Mouse (Mus musculus): ENCODE data around the gene 1700001O22Rik. TPM values are rescaled to one million over a fixed set of nuclear protein-coding genes. Genes with fewer than 3 reads are reported as not detected.

Gene 1700001O22Rik
- polyA plus RNA-seq, 1 experiment from 2014 or later = 1.8 TPM

GRCm38 (mm10) chr2:30784078-30784994 lies 19.1 kb downstream of the 1700001O22Rik start:
- H3K9me3 ChIP-seq = no peaks in the 10 kb centered on the region
- DNase-seq (ENCODE audit: low spot score) = peak; percentile 91
- WGBS = 5% methylated on average over 39 of the region's 40 CpGs
- H3K36me3 ChIP-seq = no peaks in the 10 kb centered on the region
- no peaks in the 10 kb centered on the region for H3K27me3 ChIP-seq (ENCODE audit: insufficient read depth, poor library complexity, severe bottlenecking)
- peak overlapping the region; percentile 57 for H3K4me3 ChIP-seq
- H3K27ac ChIP-seq = peak overlapping the region; percentile 94
- H3K4me1 ChIP-seq = peaks cover 61% of the 10 kb centered on the region

GRCm38 (mm10) chr2:30783346-30783745 lies 20.1 kb downstream of the 1700001O22Rik start:
- DNase-seq (ENCODE audit: low spot score) = peak; percentile 91
- WGBS = 0% methylated on average over 13 of the region's 13 CpGs
- H3K36me3 ChIP-seq = no peaks in the 10 kb centered on the region
- peaks cover 68% of the 10 kb centered on the region for H3K4me1 ChIP-seq
- H3K27me3 ChIP-seq (ENCODE audit: insufficient read depth, poor library complexity, severe bottlenecking) = no peaks in the 10 kb centered on the region
- H3K27ac ChIP-seq = peak overlapping the region; percentile 94
- no peaks in the 10 kb centered on the region for H3K9me3 ChIP-seq
- peak overlapping the region; percentile 57 for H3K4me3 ChIP-seq

GRCm38 (mm10) chr2:30782312-30783290 lies 20.9 kb downstream of the 1700001O22Rik start:
- no peaks in the 10 kb centered on the region for H3K9me3 ChIP-seq
- peak overlapping the region; percentile 57 for H3K4me3 ChIP-seq
- 69% methylated on average over 8 of the region's 8 CpGs for WGBS
- H3K27me3 ChIP-seq (ENCODE audit: insufficient read depth, poor library complexity, severe bottlenecking) = no peaks in the 10 kb centered on the region
- no peak for DNase-seq (ENCODE audit: low spot score)
- H3K4me1 ChIP-seq = peaks cover 74% of the 10 kb centered on the region
- H3K36me3 ChIP-seq = no peaks in the 10 kb centered on the region
- H3K27ac ChIP-seq = peak overlapping the region; percentile 94

GRCm38 (mm10) chr2:30779241-30779640 lies 24.2 kb downstream of the 1700001O22Rik start:
- peak overlapping the region; percentile 32; the same call in 1 of the 2 replicates for H3K4me3 ChIP-seq
- peaks cover 56% of the 10 kb centered on the region for H3K4me1 ChIP-seq
- peak overlapping the region; percentile 83 for H3K27ac ChIP-seq
- no peaks in the 10 kb centered on the region for H3K9me3 ChIP-seq
- H3K27me3 ChIP-seq (ENCODE audit: insufficient read depth, poor library complexity, severe bottlenecking) = no peaks in the 10 kb centered on the region
- peak; percentile 89 for DNase-seq (ENCODE audit: low spot score)
- no peaks in the 10 kb centered on the region for H3K36me3 ChIP-seq
- WGBS = 7% methylated on average over 5 of the region's 5 CpGs

GRCm38 (mm10) chr2:30778235-30778634 lies 25.2 kb downstream of the 1700001O22Rik start:
- peak overlapping the region; percentile 83 for H3K27ac ChIP-seq

GRCm38 (mm10) chr2:30777266-30777665 lies 26.2 kb downstream of the 1700001O22Rik start:
- no peaks in the 10 kb centered on the region for H3K36me3 ChIP-seq
- H3K27ac ChIP-seq = peak overlapping the region; percentile 0; the same call in 1 of the 2 replicates
- WGBS = 71% methylated on average over 3 of the region's 3 CpGs
- no peak overlapping the region for H3K4me3 ChIP-seq
- no peaks in the 10 kb centered on the region for H3K27me3 ChIP-seq (ENCODE audit: insufficient read depth, poor library complexity, severe bottlenecking)
- peaks cover 56% of the 10 kb centered on the region for H3K4me1 ChIP-seq
- DNase-seq (ENCODE audit: low spot score) = no peak
- H3K9me3 ChIP-seq = no peaks in the 10 kb centered on the region

More at GRCm38 (mm10) chr2:30778235-30778634, 25.2 kb downstream of the 1700001O22Rik start:
- DNase-seq (ENCODE audit: low spot score) = no peak
- WGBS = 70% methylated on average over 4 of the region's 4 CpGs
- H3K4me3 ChIP-seq = no peak overlapping the region
- H3K4me1 ChIP-seq = peaks cover 52% of the 10 kb centered on the region
- no peaks in the 10 kb centered on the region for H3K27me3 ChIP-seq (ENCODE audit: insufficient read depth, poor library complexity, severe bottlenecking)
- no peaks in the 10 kb centered on the region for H3K36me3 ChIP-seq
- H3K9me3 ChIP-seq = no peaks in the 10 kb centered on the region

- H3K36me3 ChIP-seq = no peaks in the 10 kb centered on the region
- no peak for DNase-seq (ENCODE audit: low spot score)
- H3K27ac ChIP-seq = peak overlapping the region; percentile 39; the same call in 1 of the 2 replicates
- no peaks in the 10 kb centered on the region for H3K9me3 ChIP-seq
- H3K27me3 ChIP-seq (ENCODE audit: insufficient read depth, poor library complexity, severe bottlenecking) = no peaks in the 10 kb centered on the region
- no peak overlapping the region for H3K4me3 ChIP-seq
- WGBS = 58% methylated on average over 3 of the region's 3 CpGs
- H3K4me1 ChIP-seq = peaks cover 69% of the 10 kb centered on the region
Measured at GRCm38 (mm10) chr2:30775955-30776354, 27.5 kb downstream of the 1700001O22Rik start.

GRCm38 (mm10) chr2:30773313-30774005 lies 30.0 kb downstream of the 1700001O22Rik start:
- peak overlapping the region; percentile 97 for H3K27ac ChIP-seq
- no peaks in the 10 kb centered on the region for H3K36me3 ChIP-seq
- WGBS = 71% methylated on average over 8 of the region's 8 CpGs
- no peaks in the 10 kb centered on the region for H3K9me3 ChIP-seq
- peaks cover 64% of the 10 kb centered on the region for H3K4me1 ChIP-seq
- H3K4me3 ChIP-seq = no peak overlapping the region
- no peak for DNase-seq (ENCODE audit: low spot score)
- H3K27me3 ChIP-seq (ENCODE audit: insufficient read depth, poor library complexity, severe bottlenecking) = no peaks in the 10 kb centered on the region

- peak; percentile 88 for DNase-seq (ENCODE audit: low spot score)
- Histone ChIP-seq H3K4me3 (peak overlapping the region; percentile 67), H3K36me3 (no peaks in the 10 kb centered on the region), H3K9me3 (no peaks in the 10 kb centered on the region), H3K4me1 (peaks cover 60% of the 10 kb centered on the region), H3K27me3 (ENCODE audit: insufficient read depth, poor library complexity, severe bottlenecking) (no peaks in the 10 kb centered on the region), H3K27ac (peak overlapping the region; percentile 97)
- 31% methylated on average over 15 of the region's 15 CpGs for WGBS
Measured at GRCm38 (mm10) chr2:30772581-30773312, 30.7 kb downstream of the 1700001O22Rik start.

GRCm38 (mm10) chr2:30771806-30772460 lies 31.5 kb downstream of the 1700001O22Rik start:
- peak overlapping the region; percentile 67 for H3K4me3 ChIP-seq
- no peaks in the 10 kb centered on the region for H3K27me3 ChIP-seq (ENCODE audit: insufficient read depth, poor library complexity, severe bottlenecking)
- H3K4me1 ChIP-seq = peaks cover 58% of the 10 kb centered on the region
- H3K9me3 ChIP-seq = no peaks in the 10 kb centered on the region
- DNase-seq (ENCODE audit: low spot score) = peak; percentile 94
- WGBS = 3% methylated on average over 19 of the region's 19 CpGs
- peak overlapping the region; percentile 97 for H3K27ac ChIP-seq
- no peaks in the 10 kb centered on the region for H3K36me3 ChIP-seq

GRCm38 (mm10) chr2:30771368-30771805 lies 32.1 kb downstream of the 1700001O22Rik start:
- Histone ChIP-seq H3K36me3 (no peaks in the 10 kb centered on the region), H3K27ac (peak overlapping the region; percentile 97), H3K27me3 (ENCODE audit: insufficient read depth, poor library complexity, severe bottlenecking) (no peaks in the 10 kb centered on the region), H3K4me1 (peaks cover 58% of the 10 kb centered on the region), H3K9me3 (no peaks in the 10 kb centered on the region), H3K4me3 (peak overlapping the region; percentile 67)
- WGBS = 1% methylated on average over 41 of the region's 51 CpGs
- DNase-seq (ENCODE audit: low spot score) = no peak

All from heart, embryonic 10.5 days (tissue).